Mouse (Mus musculus): ENCODE results near the gene Krtap19-2. TPM values are rescaled to one million over a fixed set of nuclear protein-coding genes. Genes with fewer than 3 reads are reported as not detected.

Krtap19-2 gene
- total and polyA plus RNA-seq, 2 experiments from 2014 or later = not detected

DNA sequence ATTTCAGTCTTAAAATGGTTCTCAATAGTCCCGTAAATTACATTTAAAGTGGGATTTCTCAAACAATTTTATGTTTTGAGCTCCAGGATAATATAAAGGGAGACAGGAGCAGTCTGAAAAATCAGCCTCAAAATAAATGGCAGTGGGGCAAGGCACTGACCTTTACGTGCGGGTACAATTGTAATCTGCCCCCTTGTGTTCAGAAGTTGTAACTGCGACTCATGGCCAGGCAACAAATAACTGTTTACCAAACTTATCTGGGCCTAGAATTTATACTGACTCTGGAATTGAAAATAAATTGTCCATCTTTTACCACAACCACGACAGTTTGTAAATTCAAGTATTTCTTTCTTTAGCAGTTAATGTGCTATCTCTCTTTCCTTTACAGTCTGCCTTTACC, 22.6 kb downstream of the Krtap19-2 start:
- H3K27me3 ChIP-seq (ENCODE audit: insufficient read depth, low read length) = no peaks in the 10 kb centered on the region
- no peaks in the 10 kb centered on the region for H3K4me1 ChIP-seq (ENCODE audit: insufficient read depth, low read length)
- no peaks in the 10 kb centered on the region for H3K36me3 ChIP-seq (ENCODE audit: insufficient read depth, low read length)
- H3K9me3 ChIP-seq (ENCODE audit: low read length) = no peaks in the 10 kb centered on the region
- H3K4me3 ChIP-seq (ENCODE audit: low read length) = no peak overlapping the region
- DNase-seq (ENCODE audit: low spot score) (peak; percentile 56), ATAC-seq (no peak)
- H3K4me2 ChIP-seq (ENCODE audit: low read depth, low read length) = no peak overlapping the region
- peak; percentile 71 for TF ChIP-seq CTCF (IDR thresholded peaks at IDR 0.05; ENCODE audit: low read depth)
- no peak overlapping the region for H3K27ac ChIP-seq
- 16% methylated on average over 5 of the region's 5 CpGs for WGBS
- no peak overlapping the region for H3K9ac ChIP-seq (replicated peaks; ENCODE audit: low read length)

DNA sequence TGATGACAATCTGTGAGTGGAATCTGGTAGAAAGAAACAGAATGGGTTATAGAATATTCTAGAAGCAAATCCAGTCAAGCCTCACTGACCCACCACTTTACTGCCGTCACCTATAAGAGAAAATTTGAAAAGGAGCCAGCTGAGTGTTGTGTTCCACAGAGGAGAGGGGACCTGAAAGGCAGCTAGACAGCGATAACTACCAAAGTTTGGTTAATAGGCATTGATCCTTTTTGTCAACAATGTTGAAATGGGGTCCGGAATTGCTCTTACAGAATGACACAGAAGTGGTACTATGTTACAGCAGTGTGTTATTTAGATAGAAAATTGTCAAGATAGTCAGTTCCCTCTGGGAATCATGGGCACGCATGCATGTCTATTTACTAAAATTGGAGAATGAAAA, 25.5 kb downstream of the Krtap19-2 start:
- no peaks in the 10 kb centered on the region for H3K27me3 ChIP-seq (ENCODE audit: insufficient read depth, low read length)
- H3K4me1 ChIP-seq (ENCODE audit: insufficient read depth, low read length) = no peaks in the 10 kb centered on the region
- TF ChIP-seq CTCF (IDR thresholded peaks at IDR 0.05; ENCODE audit: low read depth) = no peak
- no peak overlapping the region for H3K4me2 ChIP-seq (ENCODE audit: low read depth, low read length)
- H3K36me3 ChIP-seq (ENCODE audit: insufficient read depth, low read length) = no peaks in the 10 kb centered on the region
- no peak overlapping the region for H3K4me3 ChIP-seq (ENCODE audit: low read length)
- no peak overlapping the region for H3K9ac ChIP-seq (replicated peaks; ENCODE audit: low read length)
- no peak for DNase-seq (ENCODE audit: low spot score)
- H3K27ac ChIP-seq = no peak overlapping the region
- WGBS = 85% methylated on average over 4 of the region's 4 CpGs
- no peak for ATAC-seq
- H3K9me3 ChIP-seq (ENCODE audit: low read length) = no peaks in the 10 kb centered on the region

DNA sequence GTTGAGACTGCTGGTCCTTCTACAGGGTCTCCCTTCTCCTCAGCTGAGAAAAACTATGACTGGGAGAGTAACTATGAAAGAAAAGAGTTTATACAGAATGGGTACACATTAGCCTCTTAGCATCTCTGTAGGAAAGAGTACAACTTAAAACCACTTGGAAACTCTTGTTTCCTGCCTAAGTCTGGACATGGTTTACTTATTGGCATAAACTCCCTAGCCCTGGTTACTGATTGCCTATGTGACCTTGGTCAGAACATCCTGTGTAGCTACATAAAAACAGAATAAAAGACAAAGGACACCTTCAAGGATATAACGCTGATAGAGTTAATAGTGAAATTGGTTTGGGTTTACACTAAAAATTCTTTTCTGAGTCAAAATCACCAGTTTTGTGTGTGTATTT, 26.7 kb downstream of the Krtap19-2 start:
- DNase-seq (ENCODE audit: low spot score) (no peak), ATAC-seq (no peak)
- 95% methylated on average over 1 of the region's 1 CpGs for WGBS
- no peak overlapping the region for H3K9ac ChIP-seq (replicated peaks; ENCODE audit: low read length)
- no peak overlapping the region for H3K4me3 ChIP-seq (ENCODE audit: low read length)
- no peak overlapping the region for H3K4me2 ChIP-seq (ENCODE audit: low read depth, low read length)
- no peaks in the 10 kb centered on the region for H3K36me3 ChIP-seq (ENCODE audit: insufficient read depth, low read length)
- H3K27ac ChIP-seq = no peak overlapping the region
- H3K27me3 ChIP-seq (ENCODE audit: insufficient read depth, low read length) = no peaks in the 10 kb centered on the region
- no peaks in the 10 kb centered on the region for H3K4me1 ChIP-seq (ENCODE audit: insufficient read depth, low read length)
- no peak for TF ChIP-seq CTCF (IDR thresholded peaks at IDR 0.05; ENCODE audit: low read depth)
- no peaks in the 10 kb centered on the region for H3K9me3 ChIP-seq (ENCODE audit: low read length)

DNA sequence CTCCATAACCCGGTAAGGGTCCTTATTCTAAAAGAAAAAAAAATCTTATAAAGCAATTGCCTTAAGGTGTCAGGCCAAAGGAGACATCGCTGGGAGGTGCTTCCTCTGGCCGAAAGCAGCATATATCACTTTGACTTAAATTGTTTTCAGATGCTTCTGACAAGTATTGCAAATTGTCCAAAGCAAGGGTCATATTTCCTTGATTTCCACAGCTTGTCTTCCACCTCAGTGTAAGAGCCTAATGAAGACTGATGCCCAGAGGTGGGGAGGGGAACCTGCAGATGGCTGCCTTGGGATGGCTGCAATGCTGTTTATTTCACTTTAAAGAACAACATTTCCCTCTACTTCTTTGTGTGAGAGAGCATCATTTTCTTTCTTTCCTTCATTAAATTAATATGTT, 47.1 kb downstream of the Krtap19-2 start:
- ATAC-seq (no peak), DNase-seq (ENCODE audit: low spot score) (no peak)
- no peaks in the 10 kb centered on the region for H3K36me3 ChIP-seq (ENCODE audit: insufficient read depth, low read length)
- no peaks in the 10 kb centered on the region for H3K27me3 ChIP-seq (ENCODE audit: insufficient read depth, low read length)
- WGBS = 66% methylated on average over 3 of the region's 3 CpGs
- no peaks in the 10 kb centered on the region for H3K9me3 ChIP-seq (ENCODE audit: low read length)
- no peak overlapping the region for H3K4me2 ChIP-seq (ENCODE audit: low read depth, low read length)
- H3K27ac ChIP-seq = no peak overlapping the region
- no peak overlapping the region for H3K4me3 ChIP-seq (ENCODE audit: low read length)
- no peaks in the 10 kb centered on the region for H3K4me1 ChIP-seq (ENCODE audit: insufficient read depth, low read length)
- H3K9ac ChIP-seq (replicated peaks; ENCODE audit: low read length) = no peak overlapping the region
- TF ChIP-seq CTCF (IDR thresholded peaks at IDR 0.05; ENCODE audit: low read depth) = no peak

DNA sequence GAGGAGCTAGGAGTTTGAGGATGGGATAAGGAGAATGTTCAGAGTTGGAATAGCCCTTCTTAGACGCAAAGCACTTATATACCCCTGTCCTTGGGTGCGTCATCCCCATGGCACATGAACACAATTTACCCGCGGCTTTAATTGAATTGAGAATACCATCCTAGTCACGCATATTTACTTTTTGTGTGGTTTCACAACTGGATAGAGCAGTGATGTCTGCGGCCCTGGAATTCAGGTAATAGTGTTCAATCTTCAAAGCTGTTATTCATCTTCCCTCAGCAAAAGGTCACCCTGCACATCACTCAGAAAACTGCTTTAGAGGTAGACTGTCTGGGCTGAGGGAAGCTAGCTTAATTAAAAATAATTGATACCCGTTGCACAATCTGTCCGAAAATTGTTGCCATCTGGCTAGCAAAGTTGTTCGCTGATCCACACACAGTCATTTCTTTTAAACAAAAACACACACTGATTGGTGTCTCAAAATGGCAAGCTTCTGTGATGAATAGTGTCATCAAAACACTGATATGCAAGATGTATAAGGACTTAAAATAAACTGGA, 47.9 kb downstream of the Krtap19-2 start, which contains the start of gene Krtap14:
Gene Krtap14, minus strand, starts transcription at position 51 of the 558 bp plus-strand sequence.
- WGBS = 76% methylated on average over 9 of the region's 9 CpGs
- no peak within 1 kb of the TSS for H3K9ac ChIP-seq (replicated peaks; ENCODE audit: low read length)
- H3K27ac ChIP-seq = no peak within 1 kb of the TSS
- no peaks in the 10 kb centered on the region for H3K27me3 ChIP-seq (ENCODE audit: insufficient read depth, low read length)
- no peak for DNase-seq (ENCODE audit: low spot score)
- no peak for ATAC-seq
- no peak within 1 kb of the TSS for H3K4me2 ChIP-seq (ENCODE audit: low read depth, low read length)
- no peaks in the 10 kb centered on the region for H3K9me3 ChIP-seq (ENCODE audit: low read length)
- no peak for TF ChIP-seq CTCF (IDR thresholded peaks at IDR 0.05; ENCODE audit: low read depth)
- H3K4me1 ChIP-seq (ENCODE audit: insufficient read depth, low read length) = no peaks in the 10 kb centered on the region
- no peak within 1 kb of the TSS for H3K4me3 ChIP-seq (ENCODE audit: low read length)
- no peaks in the 10 kb centered on the region for H3K36me3 ChIP-seq (ENCODE audit: insufficient read depth, low read length)

DNA sequence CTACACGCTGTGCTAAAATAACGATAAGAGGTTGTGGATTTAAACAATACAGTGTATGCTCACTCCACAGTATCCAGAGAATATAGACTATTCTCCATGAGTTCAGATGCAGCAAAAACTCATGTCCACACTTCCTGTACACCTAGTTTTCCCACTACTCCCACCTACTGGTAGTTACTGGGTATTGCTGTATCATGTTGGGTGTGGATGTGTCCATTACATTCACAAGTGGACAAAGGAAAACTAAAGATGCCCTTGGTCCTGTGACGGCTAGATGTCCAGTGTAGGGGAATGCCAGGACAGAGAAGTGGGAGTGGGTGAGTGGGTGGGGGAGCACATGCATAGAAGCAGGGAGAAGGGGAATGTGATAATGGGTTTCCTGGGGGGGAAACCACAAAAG, 50.3 kb downstream of the Krtap19-2 start:
- Histone ChIP-seq H3K4me2 (ENCODE audit: low read depth, low read length) (no peak overlapping the region), H3K9ac (replicated peaks; ENCODE audit: low read length) (no peak overlapping the region), H3K36me3 (ENCODE audit: insufficient read depth, low read length) (no peaks in the 10 kb centered on the region), H3K4me1 (ENCODE audit: insufficient read depth, low read length) (no peaks in the 10 kb centered on the region), H3K9me3 (ENCODE audit: low read length) (no peaks in the 10 kb centered on the region), H3K27ac (no peak overlapping the region), H3K4me3 (ENCODE audit: low read length) (no peak overlapping the region), H3K27me3 (ENCODE audit: insufficient read depth, low read length) (no peaks in the 10 kb centered on the region)
- peak; percentile 63 for TF ChIP-seq CTCF (IDR thresholded peaks at IDR 0.05; ENCODE audit: low read depth)
- 77% methylated on average over 3 of the region's 3 CpGs for WGBS
- ATAC-seq = no peak
- DNase-seq (ENCODE audit: low spot score) = peak; percentile 14

Other genes starting within 250 kb of the Krtap19-2 start
- not detected in 2 replicates for gene 2310079G19Rik, start 246.6 kb downstream of the Krtap19-2 start, total RNA-seq (2014; rRNA removed)
- not detected in 2 replicates for gene 2310079G19Rik, start 246.6 kb downstream of the Krtap19-2 start, polyA plus RNA-seq (2015; fragmentation: Nextera tagmentation; extraction: Ambion mirVana)
- gene Krtap26-1, start 226.5 kb downstream of the Krtap19-2 start, total RNA-seq (2014; rRNA removed) = not detected in 2 replicates
- gene Krtap26-1, start 226.5 kb downstream of the Krtap19-2 start, polyA plus RNA-seq (2015; fragmentation: Nextera tagmentation; extraction: Ambion mirVana) = not detected in 2 replicates
- gene Krtap27-1, start 202.6 kb downstream of the Krtap19-2 start, total RNA-seq (2014; rRNA removed) = not detected in 2 replicates
- gene Krtap27-1, start 202.6 kb downstream of the Krtap19-2 start, polyA plus RNA-seq (2015; fragmentation: Nextera tagmentation; extraction: Ambion mirVana) = not detected in 2 replicates
- not detected in 2 replicates for gene 2310061N02Rik, start 166.3 kb downstream of the Krtap19-2 start, total RNA-seq (2014; rRNA removed)
- not detected in 2 replicates for gene 2310061N02Rik, start 166.3 kb downstream of the Krtap19-2 start, polyA plus RNA-seq (2015; fragmentation: Nextera tagmentation; extraction: Ambion mirVana)
- not detected in 2 replicates for gene Krtap13-1, start 145.4 kb downstream of the Krtap19-2 start, total RNA-seq (2014; rRNA removed)
- not detected in 2 replicates for gene Krtap13-1, start 145.4 kb downstream of the Krtap19-2 start, polyA plus RNA-seq (2015; fragmentation: Nextera tagmentation; extraction: Ambion mirVana)
- not detected in 2 replicates for gene Krtap13, start 122.6 kb downstream of the Krtap19-2 start, total RNA-seq (2014; rRNA removed)
- not detected in 2 replicates for gene Krtap13, start 122.6 kb downstream of the Krtap19-2 start, polyA plus RNA-seq (2015; fragmentation: Nextera tagmentation; extraction: Ambion mirVana)
- gene 2310034C09Rik, start 115.4 kb downstream of the Krtap19-2 start, total RNA-seq (2014; rRNA removed) = not detected in 2 replicates
- not detected in 2 replicates for gene 2310034C09Rik, start 115.4 kb downstream of the Krtap19-2 start, polyA plus RNA-seq (2015; fragmentation: Nextera tagmentation; extraction: Ambion mirVana)
- not detected in 2 replicates for gene 2310057N15Rik, start 100.1 kb downstream of the Krtap19-2 start, total RNA-seq (2014; rRNA removed)
- gene 2310057N15Rik, start 100.1 kb downstream of the Krtap19-2 start, polyA plus RNA-seq (2015; fragmentation: Nextera tagmentation; extraction: Ambion mirVana) = not detected in 2 replicates
- gene Gm5965, start 96.4 kb downstream of the Krtap19-2 start, total RNA-seq (2014; rRNA removed) = not detected in 2 replicates
- gene Gm5965, start 96.4 kb downstream of the Krtap19-2 start, polyA plus RNA-seq (2015; fragmentation: Nextera tagmentation; extraction: Ambion mirVana) = not detected in 2 replicates
- gene Gm20741, start 62.0 kb downstream of the Krtap19-2 start, total RNA-seq (2014; rRNA removed) = not detected in 2 replicates
- gene Gm20741, start 62.0 kb downstream of the Krtap19-2 start, polyA plus RNA-seq (2015; fragmentation: Nextera tagmentation; extraction: Ambion mirVana) = not detected in 2 replicates
- not detected in 2 replicates for gene Krtap15, start 54.1 kb downstream of the Krtap19-2 start, total RNA-seq (2014; rRNA removed)
- gene Krtap15, start 54.1 kb downstream of the Krtap19-2 start, polyA plus RNA-seq (2015; fragmentation: Nextera tagmentation; extraction: Ambion mirVana) = not detected in 2 replicates
- gene Krtap14, start 48.1 kb downstream of the Krtap19-2 start, total RNA-seq (2014; rRNA removed) = not detected in 2 replicates
- gene Krtap14, start 48.1 kb downstream of the Krtap19-2 start, polyA plus RNA-seq (2015; fragmentation: Nextera tagmentation; extraction: Ambion mirVana) = not detected in 2 replicates
- gene Krtap19-1, start 4.9 kb downstream of the Krtap19-2 start, total RNA-seq (2014; rRNA removed) = not detected in 2 replicates
- not detected in 2 replicates for gene Krtap19-1, start 4.9 kb downstream of the Krtap19-2 start, polyA plus RNA-seq (2015; fragmentation: Nextera tagmentation; extraction: Ambion mirVana)
- gene Krtap19-3, start 3.8 kb upstream of the Krtap19-2 start, total RNA-seq (2014; rRNA removed) = not detected in 2 replicates
- not detected in 2 replicates for gene Krtap19-3, start 3.8 kb upstream of the Krtap19-2 start, polyA plus RNA-seq (2015; fragmentation: Nextera tagmentation; extraction: Ambion mirVana)
- not detected in 2 replicates for gene Krtap19-4, start 10.8 kb upstream of the Krtap19-2 start, total RNA-seq (2014; rRNA removed)
- not detected in 2 replicates for gene Krtap19-4, start 10.8 kb upstream of the Krtap19-2 start, polyA plus RNA-seq (2015; fragmentation: Nextera tagmentation; extraction: Ambion mirVana)
- gene Krtap19-5, start 22.2 kb upstream of the Krtap19-2 start, total RNA-seq (2014; rRNA removed) = not detected in 2 replicates
- not detected in 2 replicates for gene Krtap19-5, start 22.2 kb upstream of the Krtap19-2 start, polyA plus RNA-seq (2015; fragmentation: Nextera tagmentation; extraction: Ambion mirVana)
- gene Krtap19-9b, start 58.0 kb upstream of the Krtap19-2 start, total RNA-seq (2014; rRNA removed) = not detected in 2 replicates
- not detected in 2 replicates for gene Krtap19-9b, start 58.0 kb upstream of the Krtap19-2 start, polyA plus RNA-seq (2015; fragmentation: Nextera tagmentation; extraction: Ambion mirVana)
- gene Krtap16-3, start 88.6 kb upstream of the Krtap19-2 start, total RNA-seq (2014; rRNA removed) = not detected in 2 replicates
- gene Krtap16-3, start 88.6 kb upstream of the Krtap19-2 start, polyA plus RNA-seq (2015; fragmentation: Nextera tagmentation; extraction: Ambion mirVana) = not detected in 2 replicates
- gene Krtap22-2, start 136.5 kb upstream of the Krtap19-2 start, total RNA-seq (2014; rRNA removed) = not detected in 2 replicates
- not detected in 2 replicates for gene Krtap22-2, start 136.5 kb upstream of the Krtap19-2 start, polyA plus RNA-seq (2015; fragmentation: Nextera tagmentation; extraction: Ambion mirVana)
- gene Gm10229, start 141.0 kb upstream of the Krtap19-2 start, total RNA-seq (2014; rRNA removed) = not detected in 2 replicates
- not detected in 2 replicates for gene Gm10229, start 141.0 kb upstream of the Krtap19-2 start, polyA plus RNA-seq (2015; fragmentation: Nextera tagmentation; extraction: Ambion mirVana)
- not detected in 2 replicates for gene Krtap6-1, start 157.4 kb upstream of the Krtap19-2 start, total RNA-seq (2014; rRNA removed)
- not detected in 2 replicates for gene Krtap6-1, start 157.4 kb upstream of the Krtap19-2 start, polyA plus RNA-seq (2015; fragmentation: Nextera tagmentation; extraction: Ambion mirVana)
- not detected in 2 replicates for gene Gm10228, start 167.2 kb upstream of the Krtap19-2 start, total RNA-seq (2014; rRNA removed)
- not detected in 2 replicates for gene Gm10228, start 167.2 kb upstream of the Krtap19-2 start, polyA plus RNA-seq (2015; fragmentation: Nextera tagmentation; extraction: Ambion mirVana)
- not detected in 2 replicates for gene Krtap6-5, start 173.6 kb upstream of the Krtap19-2 start, total RNA-seq (2014; rRNA removed)
- gene Krtap6-5, start 173.6 kb upstream of the Krtap19-2 start, polyA plus RNA-seq (2015; fragmentation: Nextera tagmentation; extraction: Ambion mirVana) = not detected in 2 replicates
- gene 1110025L11Rik, start 189.7 kb upstream of the Krtap19-2 start, total RNA-seq (2014; rRNA removed) = not detected in 2 replicates
- not detected in 2 replicates for gene 1110025L11Rik, start 189.7 kb upstream of the Krtap19-2 start, polyA plus RNA-seq (2015; fragmentation: Nextera tagmentation; extraction: Ambion mirVana)
- not detected in 2 replicates for gene Krtap6-3, start 209.7 kb upstream of the Krtap19-2 start, total RNA-seq (2014; rRNA removed)
- gene Krtap6-3, start 209.7 kb upstream of the Krtap19-2 start, polyA plus RNA-seq (2015; fragmentation: Nextera tagmentation; extraction: Ambion mirVana) = not detected in 2 replicates